Mouse (Mus musculus) layer of hippocampus, adult 2 months (tissue): ENCODE results near the gene 9430097D07Rik. TPM values are rescaled to one million over a fixed set of nuclear protein-coding genes. Genes with fewer than 3 reads are reported as not detected.

Experiments used
- DNase-seq, 2 experiments: peaks; one replicate each; pipeline ENCODE4 v3.0.0; 2022; ENCODE audit warnings: low spot score in 2 of 2
- H3K27ac ChIP-seq: fragments of 200-600 bp; 2 replicates; pipeline ENCODE4 v1.8.1; 2022
- H3K4me3 ChIP-seq: fragments of 200-600 bp; 2 replicates; pipeline ENCODE4 v1.8.1; 2022; ENCODE audit warnings: mild to moderate bottlenecking
- CTCF ChIP-seq: fragments of 200-600 bp; conservative IDR thresholded peaks from 2 replicates; pipeline ENCODE4 v1.8.1; 2022; ENCODE audit warnings: antibody characterized with exemption, mild to moderate bottlenecking, moderate library complexity
- total RNA-seq, 2 experiments: library from RNA; stranded (reverse); gene quantifications; 2 replicates each; pipeline ENCODE4 v1.2.3; 2021

9430097D07Rik gene
- total RNA-seq, 2 experiments from 2014 or later, result 0.71 TPM; not detected in 1

GRCm38 (mm10) chr2:32547964-32548739 lies 27.3 kb downstream of the 9430097D07Rik start:
- DNase-seq, result no peak
- no peak for TF ChIP-seq CTCF

GRCm38 (mm10) chr2:32547380-32547779 lies 28.1 kb downstream of the 9430097D07Rik start:
- no peak for TF ChIP-seq CTCF
- DNase-seq, result no peak
- H3K4me3 ChIP-seq, result no peak overlapping the region
- 0 out of 2 replicates have a peak overlapping the region, but pooled peaks have one; percentile 25 for H3K27ac ChIP-seq

More at GRCm38 (mm10) chr2:32547964-32548739, 27.3 kb downstream of the 9430097D07Rik start:
- H3K4me3 ChIP-seq, result no peak overlapping the region
- H3K27ac ChIP-seq, result no peak overlapping the region; the same call in 1 of the 2 replicates

- Histone ChIP-seq H3K27ac (0 out of 2 replicates have a peak overlapping the region, but pooled peaks have one; percentile 25), H3K4me3 (no peak overlapping the region)
- no peak for DNase-seq
- no peak for TF ChIP-seq CTCF
These were observed 28.5 kb downstream of the 9430097D07Rik start for GRCm38 (mm10) chr2:32546951-32547350.

- Histone ChIP-seq H3K27ac (peak overlapping the region; percentile 93; the same call in 1 of the 2 replicates), H3K4me3 (no peak overlapping the region)
- no peak for TF ChIP-seq CTCF
- DNase-seq, result no peak
These were observed 32.4 kb downstream of the 9430097D07Rik start for GRCm38 (mm10) chr2:32543031-32543449.

- no peak for TF ChIP-seq CTCF
- Histone ChIP-seq H3K27ac (peak overlapping the region; percentile 93), H3K4me3 (no peak overlapping the region)
- no peak for DNase-seq
These were observed 33.4 kb downstream of the 9430097D07Rik start for GRCm38 (mm10) chr2:32541986-32542573.

GRCm38 (mm10) chr2:32541333-32541908 lies 34.1 kb downstream of the 9430097D07Rik start:
- TF ChIP-seq CTCF, result no peak
- H3K27ac ChIP-seq, result peak overlapping the region; percentile 93
- DNase-seq, result no peak
- no peak overlapping the region for H3K4me3 ChIP-seq

GRCm38 (mm10) chr2:32539452-32539981 lies 36.0 kb downstream of the 9430097D07Rik start:
- TF ChIP-seq CTCF, result no peak
- H3K4me3 ChIP-seq, result peak overlapping the region; percentile 9; the same call in 1 of the 2 replicates
- peak overlapping the region; percentile 93 for H3K27ac ChIP-seq
- DNase-seq, result no peak

- peak overlapping the region; percentile 93 for H3K27ac ChIP-seq
- peak overlapping the region; percentile 98 for H3K4me3 ChIP-seq
- TF ChIP-seq CTCF, result no peak
- no peak for DNase-seq
These were observed 37.0 kb downstream of the 9430097D07Rik start for GRCm38 (mm10) chr2:32538461-32538860.

- H3K4me3 ChIP-seq, result peak overlapping the region; percentile 98
- TF ChIP-seq CTCF, result no peak
- peak overlapping the region; percentile 93 for H3K27ac ChIP-seq
- no peak for DNase-seq
These were observed 37.5 kb downstream of the 9430097D07Rik start for GRCm38 (mm10) chr2:32537941-32538340.

- peak overlapping the region; percentile 93 for H3K27ac ChIP-seq
These were observed 38.1 kb downstream of the 9430097D07Rik start for GRCm38 (mm10) chr2:32537360-32537905.

GRCm38 (mm10) chr2:32536634-32537359 lies 38.7 kb downstream of the 9430097D07Rik start:
- Histone ChIP-seq H3K4me3 (peak overlapping the region; percentile 98), H3K27ac (peak overlapping the region; percentile 93)
- peak; percentile 52 for TF ChIP-seq CTCF
- DNase-seq, result no peak

More at GRCm38 (mm10) chr2:32537360-32537905, 38.1 kb downstream of the 9430097D07Rik start:
- peak overlapping the region; percentile 98 for H3K4me3 ChIP-seq
- TF ChIP-seq CTCF, result no peak
- DNase-seq, result no peak

GRCm38 (mm10) chr2:32536086-32536633 lies 39.3 kb downstream of the 9430097D07Rik start:
- no peak for DNase-seq
- peak overlapping the region; percentile 93 for H3K27ac ChIP-seq
- TF ChIP-seq CTCF, result no peak
- H3K4me3 ChIP-seq, result peak overlapping the region; percentile 98
